Mouse (Mus musculus): Measurements from ENCODE around the gene Cfap54.
A peak's percentile ranks its signal among the peaks of the same experiment; 100 is the strongest.

Gene Cfap54

DNA sequence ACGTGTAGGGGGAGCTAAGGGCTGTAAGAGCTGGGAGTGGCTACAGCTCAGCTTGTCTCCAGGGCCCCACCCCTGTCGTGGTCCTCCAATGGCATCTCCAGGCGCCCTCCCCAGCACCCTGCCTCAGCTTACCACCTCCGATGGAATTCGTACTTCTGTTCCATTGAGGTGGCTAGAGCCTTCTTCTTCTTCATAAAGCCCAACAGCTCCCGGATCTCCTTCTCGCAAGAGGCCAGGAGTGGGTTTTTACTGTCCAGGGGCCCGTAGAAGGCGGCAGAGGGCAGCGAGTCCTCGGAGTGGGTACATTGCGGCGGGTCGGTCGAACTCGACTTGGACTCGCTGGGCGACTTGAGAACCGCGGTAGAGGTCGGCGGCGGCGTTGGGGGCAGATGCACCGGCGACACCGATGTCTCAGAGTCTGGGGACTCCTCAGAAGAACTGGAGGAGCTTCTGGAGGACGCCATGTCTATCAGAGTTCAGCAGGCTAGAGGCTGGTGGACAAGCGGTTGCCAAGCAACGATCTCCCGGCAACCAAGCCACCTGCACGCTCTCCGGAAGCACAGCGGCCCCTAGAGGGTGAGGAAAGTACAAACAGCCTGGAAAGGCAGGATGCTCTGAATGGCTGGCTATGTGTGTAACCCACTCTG is at the start of gene Cfap54:
Gene Cfap54, minus strand, starts transcription at position 486 of the 647 bp plus-strand sequence.
- peak; percentile 94 for DNase-seq

GRCm38 (mm10) chr10:93130456-93130940 is 49.1 kb upstream of the Cfap54 start:
- DNase-seq, result no peak

DNA sequence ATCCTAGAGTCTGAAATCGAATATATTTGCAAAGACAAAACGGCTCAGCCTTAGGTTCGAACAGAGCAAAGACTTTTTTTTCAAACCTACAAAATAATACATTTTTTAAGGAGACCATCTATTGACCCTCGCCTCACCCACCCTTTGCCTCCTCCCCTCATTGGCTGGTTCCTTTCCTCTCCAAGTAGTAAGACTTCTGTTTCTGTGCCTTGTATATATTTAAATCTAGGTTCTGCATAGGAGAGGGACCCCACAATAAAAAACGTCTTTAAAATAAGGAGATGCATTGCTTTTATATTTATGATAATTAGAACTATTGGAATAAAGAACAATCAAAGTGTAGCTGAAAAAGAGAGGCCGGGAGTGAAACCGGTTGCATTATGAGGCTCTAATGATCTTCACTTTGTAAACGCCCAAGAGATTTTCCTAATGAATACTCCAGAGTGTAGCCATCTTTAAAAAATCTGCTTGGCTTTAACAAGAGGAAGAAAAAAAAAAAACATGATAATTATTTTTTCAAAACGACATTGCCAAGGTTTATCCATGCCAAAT is 48.6 kb upstream of the Cfap54 start:
- DNase-seq, result no peak

DNA sequence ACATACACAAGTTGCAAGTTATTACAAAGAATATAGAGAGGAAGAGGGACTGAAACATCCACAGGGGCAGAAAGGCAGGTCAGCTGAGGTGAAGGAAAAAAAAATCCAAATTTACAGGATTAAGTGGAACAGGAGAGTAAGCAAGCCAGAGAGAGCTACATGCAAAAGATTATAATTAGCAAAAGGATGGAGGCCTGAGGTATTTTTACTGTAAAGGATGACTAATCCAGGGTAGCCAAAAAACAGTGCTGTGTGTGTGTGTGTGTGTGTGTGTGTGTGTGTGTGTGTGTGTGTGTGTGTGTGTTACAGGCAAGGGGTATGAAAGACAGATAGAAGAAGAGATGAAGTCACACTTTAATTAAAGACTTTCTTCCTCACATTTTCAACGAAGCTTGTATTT is 47.9 kb upstream of the Cfap54 start:
- no peak for DNase-seq

- no peak for DNase-seq
Observed at GRCm38 (mm10) chr10:93128566-93128965, 47.1 kb upstream of the Cfap54 start.

DNA sequence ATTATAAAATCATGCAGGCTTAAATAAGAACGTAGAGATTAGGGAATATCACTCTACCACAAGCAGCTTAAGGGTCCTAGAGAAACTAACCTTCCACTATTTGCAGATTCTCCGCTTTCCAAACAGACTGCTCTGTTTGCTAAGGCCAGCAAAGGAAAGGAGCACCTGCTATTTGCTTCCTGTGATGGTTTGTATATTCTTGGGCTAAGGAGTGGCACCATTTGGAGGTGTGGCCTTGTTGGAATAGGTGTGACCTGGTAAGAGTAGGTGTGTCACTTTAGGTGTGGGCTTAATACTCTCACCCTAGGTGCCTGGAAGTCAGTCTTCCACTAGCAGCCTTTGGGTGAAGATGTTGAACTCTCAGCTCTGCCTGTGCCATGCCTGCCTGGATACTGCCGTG is 44.6 kb upstream of the Cfap54 start:
- DNase-seq, result no peak

DNA sequence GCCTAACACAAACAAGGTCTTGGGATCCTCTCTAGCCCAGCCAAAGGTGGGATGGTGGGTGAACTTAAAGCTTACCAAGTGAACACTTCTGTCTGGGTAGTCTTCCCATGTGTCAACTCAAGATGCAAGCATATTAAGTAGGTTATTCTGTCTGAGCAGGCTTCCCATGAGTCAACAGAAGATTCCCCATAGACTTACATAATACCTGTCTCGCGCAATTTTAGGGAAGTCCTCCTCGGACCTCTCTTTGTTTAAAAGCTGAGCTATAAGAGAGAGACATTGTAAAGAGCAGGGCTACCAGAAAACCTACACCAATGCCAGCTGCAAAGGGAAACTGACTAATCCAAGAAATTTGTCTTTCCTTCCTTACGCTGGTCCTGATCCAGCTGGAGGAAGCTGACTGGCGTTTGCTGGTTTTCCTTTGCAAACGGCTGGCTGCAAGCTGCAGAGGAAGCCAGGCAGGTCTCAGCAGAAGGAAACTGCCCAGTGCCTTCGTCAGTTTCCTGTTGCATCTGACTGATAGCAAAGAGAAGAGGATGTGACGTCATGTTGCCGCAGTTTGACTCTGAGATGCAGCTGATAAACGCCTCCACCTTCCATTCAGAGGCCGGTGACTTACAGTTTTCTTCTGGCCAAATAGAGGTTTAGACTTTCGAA is 42.7 kb upstream of the Cfap54 start:
- peak; percentile 92 for DNase-seq

GRCm38 (mm10) chr10:93123310-93123709 is 41.9 kb upstream of the Cfap54 start:
- DNase-seq, result no peak

DNA sequence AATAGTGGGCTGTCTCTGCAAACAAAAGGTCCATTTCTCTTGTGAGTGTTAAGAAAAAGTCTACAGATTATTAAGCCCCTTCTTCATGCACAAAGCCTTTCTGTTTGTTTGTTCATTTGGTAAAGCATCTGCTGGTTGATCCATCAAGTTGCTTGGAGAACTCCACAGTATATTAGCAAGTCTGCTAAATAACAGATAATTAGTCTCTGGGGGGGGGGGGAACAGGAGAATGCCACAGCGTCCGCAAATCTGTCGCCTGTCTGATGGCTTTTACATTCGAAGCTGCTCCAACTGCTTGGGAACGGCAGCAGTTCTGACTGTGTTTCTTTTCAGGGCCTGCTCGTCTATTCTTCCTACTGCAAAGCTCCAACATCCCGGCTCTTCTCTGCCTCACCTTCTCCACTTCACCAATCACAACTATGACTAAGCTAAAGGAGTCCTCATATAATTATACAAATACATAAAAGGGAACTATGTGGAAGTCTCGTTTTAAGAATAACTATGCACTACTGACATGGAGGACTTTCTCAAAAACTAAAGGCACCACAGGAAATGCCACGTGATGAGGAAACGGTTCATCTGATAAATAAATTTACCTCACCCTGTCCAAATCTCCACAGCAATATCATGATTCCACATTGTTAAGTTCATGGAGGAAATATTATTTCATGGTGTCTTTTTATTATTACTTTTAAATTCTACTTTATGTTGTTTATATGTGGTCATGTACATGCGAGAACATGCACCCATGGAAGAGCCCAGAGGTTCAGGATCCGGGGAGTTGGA is 41.2 kb upstream of the Cfap54 start:
- DNase-seq, result no peak

GRCm38 (mm10) chr10:93121262-93121860 is 39.9 kb upstream of the Cfap54 start:
- DNase-seq, result no peak

DNA sequence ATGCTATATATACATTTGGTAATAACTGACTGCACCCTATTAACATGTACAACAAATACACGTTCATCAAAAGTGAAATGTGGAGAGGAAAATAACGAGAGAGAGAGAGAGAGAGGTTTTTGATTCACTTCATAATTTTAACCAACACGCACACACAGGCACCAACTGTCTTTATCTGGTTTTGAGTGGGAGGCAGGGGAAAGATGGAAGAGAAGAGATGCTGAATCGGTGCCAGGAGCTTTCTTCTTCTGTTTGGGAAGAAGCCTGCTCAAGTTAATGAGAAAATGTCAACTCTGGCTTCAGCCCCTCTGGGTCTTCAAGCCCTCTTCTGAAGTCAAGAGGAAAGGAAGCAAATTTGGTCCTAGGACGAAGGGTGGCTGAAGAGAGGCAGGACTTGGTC is 38.4 kb upstream of the Cfap54 start:
- DNase-seq, result no peak

- peak; percentile 14 for DNase-seq
Observed at GRCm38 (mm10) chr10:93116636-93117035, 35.2 kb upstream of the Cfap54 start.

DNA sequence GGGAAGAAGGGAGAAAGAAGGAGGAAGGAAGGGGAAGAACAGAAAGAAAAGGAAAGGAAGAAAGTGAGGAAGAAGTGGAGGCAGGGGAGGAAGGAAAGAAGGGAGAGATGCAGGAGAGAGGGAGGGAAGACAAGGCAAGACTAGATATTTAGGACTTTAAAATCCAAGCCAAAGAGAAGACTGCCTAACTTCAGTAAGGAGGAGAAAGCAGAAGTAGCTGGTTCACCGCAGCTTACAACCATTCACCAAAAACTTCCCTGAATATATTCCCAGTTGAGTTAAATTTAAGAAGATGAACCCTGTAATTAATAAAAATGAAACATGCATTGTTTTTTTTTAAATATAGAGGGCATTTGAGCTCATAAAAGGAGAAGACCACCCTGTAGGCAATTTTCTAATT is 34.3 kb upstream of the Cfap54 start:
- no peak for DNase-seq

DNA sequence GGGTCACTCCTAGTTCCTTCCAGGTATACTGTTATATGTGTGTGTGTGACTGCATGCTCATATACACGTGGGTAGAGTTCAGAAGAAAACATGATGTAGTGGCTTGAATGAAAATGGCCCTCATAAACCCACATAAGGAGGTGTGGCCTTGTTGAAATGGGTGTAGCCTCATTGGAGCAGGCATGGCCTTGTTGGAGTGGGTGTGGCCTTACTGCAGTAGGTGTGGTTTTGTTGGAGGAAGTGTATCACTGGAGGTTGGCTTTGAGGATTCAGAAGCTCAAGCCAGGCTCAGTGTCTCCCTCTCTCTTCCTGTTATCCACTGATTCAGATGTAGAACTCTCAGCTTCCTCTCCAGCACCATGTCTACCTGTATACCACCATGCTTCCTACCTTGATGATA is 33.4 kb upstream of the Cfap54 start:
- no peak for DNase-seq

DNA sequence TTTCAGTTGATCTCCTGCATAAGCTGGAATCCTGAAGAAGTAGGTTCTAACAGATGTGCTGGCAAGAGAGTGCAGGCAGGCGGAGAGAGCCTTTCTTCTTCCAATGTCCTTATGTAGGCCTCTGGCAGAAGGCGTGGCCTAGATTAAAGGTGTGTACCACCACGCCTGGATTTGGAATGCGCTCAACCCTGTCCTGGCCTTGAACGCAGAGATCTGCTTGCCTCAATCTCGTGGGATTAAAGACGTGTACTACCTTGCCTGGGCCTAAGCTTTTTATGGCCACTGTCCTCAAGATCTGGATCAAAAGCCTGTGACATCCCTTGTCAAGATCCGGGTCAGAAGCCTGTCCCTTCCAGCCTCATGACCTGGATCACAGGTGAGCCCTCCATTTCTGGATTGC is 32.5 kb upstream of the Cfap54 start:
- DNase-seq, result no peak

DNA sequence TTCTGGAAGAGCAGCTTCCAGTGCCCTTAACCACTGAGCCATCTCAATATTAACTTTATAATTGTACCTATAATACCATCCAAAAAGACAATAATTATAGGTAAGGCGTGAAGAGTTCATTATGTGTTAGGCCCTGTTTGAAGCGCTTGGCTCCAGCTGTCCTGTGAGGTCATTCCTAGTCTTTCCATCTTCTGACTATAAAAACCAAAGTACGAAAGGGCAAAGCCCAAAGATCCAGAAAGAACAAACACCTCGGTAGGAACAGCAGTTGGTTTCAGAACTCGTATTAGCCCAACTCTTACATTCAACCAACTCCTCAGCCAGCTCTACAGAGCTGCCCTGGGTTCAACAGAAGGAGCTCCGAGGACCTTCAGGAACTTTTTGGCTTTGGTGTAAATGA is 30.6 kb upstream of the Cfap54 start:
- no peak for DNase-seq

GRCm38 (mm10) chr10:93111412-93111811 is 30.0 kb upstream of the Cfap54 start:
- DNase-seq, result no peak

DNA sequence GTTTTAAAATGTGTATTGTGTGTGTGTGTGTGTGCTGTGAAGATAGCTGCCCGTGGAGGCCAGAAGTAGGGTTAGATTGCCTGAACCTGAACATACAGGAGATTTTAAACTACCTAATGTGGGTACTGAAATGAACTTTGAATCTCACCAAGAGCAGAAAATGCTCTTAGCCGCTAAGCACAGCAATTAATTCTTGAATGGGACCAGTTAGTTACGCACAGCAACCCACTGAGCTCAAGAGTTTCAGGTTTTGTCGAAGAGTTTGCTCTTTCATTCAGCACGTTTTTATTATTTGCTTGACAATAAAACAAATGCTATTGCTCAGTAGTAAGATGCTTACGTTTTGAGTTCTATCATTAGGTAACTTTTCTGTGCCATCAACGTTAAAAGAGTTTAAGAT is 23.9 kb upstream of the Cfap54 start:
- DNase-seq, result no peak

GRCm38 (mm10) chr10:93104357-93104756 is 22.9 kb upstream of the Cfap54 start:
- DNase-seq, result no peak

DNA sequence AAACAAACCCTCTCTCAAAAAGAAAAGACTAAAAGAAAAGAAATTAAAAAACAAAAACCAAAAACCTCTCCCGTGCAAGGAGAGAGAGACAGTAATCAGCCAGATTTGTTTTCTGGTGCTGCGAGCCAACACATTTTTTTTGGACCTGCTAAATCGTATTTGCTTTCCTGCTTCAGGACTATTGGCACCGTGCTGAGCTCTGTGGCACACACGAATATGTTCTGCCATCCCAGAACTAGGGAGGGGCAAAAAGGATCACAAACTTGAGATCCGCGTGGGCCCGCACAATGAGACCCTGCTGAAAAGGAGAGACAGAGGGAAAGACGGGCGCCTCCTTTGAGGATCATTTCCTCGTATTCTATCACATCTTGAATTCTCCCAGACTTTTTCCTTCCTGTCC is 22.3 kb upstream of the Cfap54 start:
- no peak for DNase-seq

DNA sequence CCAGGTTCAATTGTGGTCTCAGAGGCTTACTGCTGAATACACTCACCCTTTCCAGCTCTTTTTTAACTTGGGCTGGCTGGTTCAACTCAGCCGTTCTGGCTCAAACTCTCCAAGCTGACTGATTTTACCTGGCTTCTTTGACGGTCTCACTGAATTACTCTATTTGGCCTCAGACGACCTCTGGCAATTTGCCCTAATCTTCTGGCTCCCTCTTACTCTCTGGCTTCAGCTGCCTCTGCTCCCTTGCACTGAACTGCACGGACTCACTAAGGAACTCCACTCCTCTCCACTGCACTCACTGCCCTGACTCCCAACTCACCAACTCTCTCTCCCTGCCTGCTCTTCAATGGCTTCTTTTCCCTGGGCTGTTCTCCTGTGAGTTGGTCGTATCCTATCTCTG is 20.9 kb upstream of the Cfap54 start:
- no peak for DNase-seq

DNA sequence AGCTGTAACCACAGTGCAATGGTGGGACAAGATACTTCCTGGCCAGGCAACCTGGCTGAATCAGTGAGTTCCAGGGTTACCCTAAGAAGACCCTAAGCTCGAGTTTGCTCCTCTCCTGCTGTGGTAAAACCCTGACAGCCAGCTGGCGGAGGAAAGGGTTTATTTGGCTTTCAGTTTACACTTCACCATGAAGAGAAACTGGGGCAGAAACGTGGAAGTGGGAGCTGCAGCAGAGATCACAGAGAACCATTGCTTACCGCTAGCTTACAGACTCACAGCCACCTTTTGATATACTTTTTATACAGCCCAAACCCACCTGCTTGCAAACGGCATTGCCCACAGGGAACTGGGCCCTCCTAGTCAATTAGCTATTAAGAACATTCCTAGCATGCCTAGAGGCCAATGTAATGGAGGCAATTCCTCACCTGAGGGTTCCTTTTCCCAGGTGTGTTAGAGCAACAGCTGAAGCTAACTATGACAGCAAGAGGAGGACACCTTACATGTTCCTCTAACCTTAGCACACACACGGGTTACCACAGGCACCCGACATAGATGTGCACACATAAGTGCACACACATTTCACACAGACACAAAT is 16.9 kb upstream of the Cfap54 start:
- DNase-seq, result peak; percentile 19

DNA sequence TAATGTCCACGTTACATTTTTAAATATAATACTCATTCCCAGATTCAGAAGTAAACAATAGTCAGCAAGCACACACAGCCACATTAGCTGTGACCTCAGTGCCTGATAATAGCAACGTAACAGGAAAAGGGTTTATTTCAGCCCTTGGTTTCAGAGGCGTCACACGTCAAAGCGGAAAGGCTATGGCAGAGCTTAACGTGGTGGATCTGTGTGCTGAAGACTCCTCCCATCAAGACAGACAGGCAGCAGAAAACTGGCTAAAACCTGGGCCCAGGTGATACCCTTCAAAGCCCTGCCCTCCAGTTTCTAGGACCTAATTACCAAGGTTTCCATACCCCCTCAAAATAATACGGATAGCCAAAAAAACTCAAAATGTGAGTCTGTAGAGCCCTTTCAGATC is 16.0 kb upstream of the Cfap54 start:
- DNase-seq, result no peak

Data from lung, postnatal 36 days (tissue).